Mouse (Mus musculus): Measurements from ENCODE around the gene Cwf19l1. TPM values are rescaled to one million over a fixed set of nuclear protein-coding genes. Genes with fewer than 3 reads are reported as not detected.
"Not testable (repeated sequence)": the region's sequence is repeated elsewhere in the genome, so short reads cannot be mapped to it uniquely, and the experiment has no call there.

The Cwf19l1 gene
- polyA plus RNA-seq, 1 experiment, result 3.5 TPM

DNA sequence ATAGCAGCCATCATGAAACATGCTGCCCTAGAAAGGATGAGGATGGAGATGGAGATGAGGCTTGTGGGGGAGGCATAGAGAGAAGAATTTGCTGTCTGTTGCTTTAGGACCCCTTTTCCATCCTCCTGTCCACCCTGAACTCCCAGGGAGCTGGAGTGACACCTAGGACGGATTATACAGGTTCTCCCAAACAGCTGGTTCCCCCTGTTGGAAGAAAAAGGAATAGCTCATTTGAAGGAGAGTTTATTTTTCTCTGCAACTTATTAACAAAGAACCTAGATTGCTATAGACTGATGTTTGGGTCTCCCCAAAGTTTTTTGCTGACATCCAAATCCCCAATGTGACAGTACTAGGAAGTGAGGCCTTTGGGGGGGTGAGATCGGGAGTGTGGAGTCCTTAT, 12.7 kb upstream of the Cwf19l1 start:
- Histone ChIP-seq H3K4me3 (replicated peaks) (no peak overlapping the region), H3K36me3 (replicated peaks; ENCODE audit: low read length) (peaks cover 13% of the 10 kb centered on the region), H3K9me3 (no peaks in the 10 kb centered on the region), H3K4me1 (peaks cover 35% of the 10 kb centered on the region), H3K27me3 (replicated peaks) (peaks cover 20% of the 10 kb centered on the region)
- TF ChIP-seq FLI1 (IDR thresholded peaks at IDR 0.05; ENCODE audit: low read length), result no peak

DNA sequence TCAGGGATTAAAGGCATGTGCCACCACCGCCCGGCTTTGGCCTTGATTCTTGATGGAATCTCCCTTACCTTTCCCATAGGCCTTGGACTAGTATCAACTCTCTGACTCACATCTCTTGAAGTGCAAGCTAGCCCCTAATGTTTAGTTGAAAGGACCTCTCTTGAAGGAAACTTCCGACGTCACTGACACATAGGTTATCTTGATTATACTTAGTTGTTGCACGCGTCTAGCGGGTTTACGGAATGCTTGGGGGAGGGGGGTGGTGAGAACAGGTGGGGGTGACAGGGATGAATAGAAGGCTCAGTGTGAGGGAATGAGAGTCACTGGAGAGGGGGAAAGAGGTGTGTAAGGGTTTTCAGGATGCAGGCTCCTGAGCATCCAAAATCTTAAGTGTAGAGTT, 11.3 kb upstream of the Cwf19l1 start:
- TF ChIP-seq FLI1 (IDR thresholded peaks at IDR 0.05; ENCODE audit: low read length) (no peak), GATA1 (IDR thresholded peaks at IDR 0.05; ENCODE audit: borderline replicate concordance, low read length) (no peak)
- H3K9me3 ChIP-seq, result no peaks in the 10 kb centered on the region
- H3K27me3 ChIP-seq (replicated peaks), result peaks cover 10% of the 10 kb centered on the region

DNA sequence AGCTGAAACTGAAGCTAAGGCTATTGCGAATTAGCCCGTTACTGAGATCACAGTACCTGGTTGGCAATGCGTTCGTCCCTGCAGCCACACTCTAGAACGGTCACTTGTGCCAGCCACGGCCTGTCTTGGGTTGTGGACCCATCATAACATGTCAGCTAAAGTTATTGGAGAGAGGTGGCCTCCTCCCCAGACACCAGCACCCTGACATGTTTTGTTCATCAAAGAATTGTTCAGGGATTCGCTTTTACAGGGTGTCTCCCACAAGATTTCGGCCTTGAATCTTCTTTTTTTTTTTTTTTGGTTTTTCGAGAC, 10.8 kb upstream of the Cwf19l1 start:
- Histone ChIP-seq H3K4me3 (replicated peaks) (peak overlapping the region; percentile 99), H3K9me3 (no peaks in the 10 kb centered on the region), H3K36me3 (replicated peaks; ENCODE audit: low read length) (peaks cover 31% of the 10 kb centered on the region), H3K4me1 (peaks cover 35% of the 10 kb centered on the region), H3K27me3 (replicated peaks) (peaks cover 9% of the 10 kb centered on the region)
- TF ChIP-seq GATA1 (IDR thresholded peaks at IDR 0.05; ENCODE audit: borderline replicate concordance, low read length), result no peak

More for the DNA sequence above, 11.3 kb upstream of the Cwf19l1 start:
- Histone ChIP-seq H3K36me3 (replicated peaks; ENCODE audit: low read length) (peaks cover 27% of the 10 kb centered on the region), H3K4me1 (peaks cover 35% of the 10 kb centered on the region), H3K4me3 (replicated peaks) (no peak overlapping the region)

DNA sequence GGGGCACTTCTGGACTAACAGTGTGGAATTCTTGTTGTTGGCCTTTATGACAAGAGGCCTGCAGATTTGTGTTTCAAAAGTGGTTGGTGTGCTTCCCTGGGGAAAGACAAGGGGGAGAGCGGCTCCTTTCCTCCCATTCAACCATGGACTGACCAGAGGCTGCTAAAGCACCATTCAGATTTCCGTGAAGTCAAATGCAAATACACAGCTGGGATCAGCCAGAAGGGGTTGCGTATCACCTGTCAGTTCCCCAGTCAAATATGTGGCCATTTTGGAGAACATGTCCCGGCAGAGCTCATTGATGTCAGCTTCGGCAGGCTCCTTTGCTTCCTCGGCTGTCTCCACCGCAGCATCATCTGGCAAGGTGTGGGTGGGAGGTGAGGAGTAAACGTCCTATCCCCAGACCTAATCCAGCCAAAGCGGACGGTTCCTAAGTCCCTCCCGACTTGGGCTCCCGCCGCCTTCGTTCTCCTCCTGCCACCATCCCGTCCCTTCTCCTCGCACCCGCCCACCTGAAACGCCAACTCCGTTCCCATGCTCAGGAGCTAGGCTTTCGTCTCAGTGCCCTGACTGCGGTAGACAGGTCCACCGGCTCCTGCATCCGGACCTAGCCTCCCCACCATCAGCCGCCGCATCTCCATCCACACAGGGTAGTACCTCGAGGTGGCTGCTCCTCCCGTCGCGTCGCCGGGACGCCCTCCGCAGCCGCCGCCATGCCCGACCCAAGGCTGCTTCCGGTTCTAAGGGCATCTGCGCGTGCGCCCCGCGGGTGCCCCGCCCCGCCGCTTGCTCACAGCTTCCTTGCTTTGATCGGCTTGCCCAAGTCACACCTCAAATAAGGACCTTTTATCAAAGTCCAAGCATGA, 10.3 kb upstream of the Cwf19l1 start, which contains the start of gene Bloc1s2:
Gene Bloc1s2 (minus strand): TSS at position 745 of the 866 bp plus-strand sequence.
- no peaks in the 10 kb centered on the region for H3K9me3 ChIP-seq
- peaks cover 35% of the 10 kb centered on the region for H3K4me1 ChIP-seq
- TF ChIP-seq GATA1 (IDR thresholded peaks at IDR 0.05; ENCODE audit: borderline replicate concordance, low read length) (no peak), FLI1 (IDR thresholded peaks at IDR 0.05; ENCODE audit: low read length) (no peak)
- peak within 1 kb of the TSS; percentile 99 for H3K4me3 ChIP-seq (replicated peaks)
- peaks cover 37% of the 10 kb centered on the region for H3K36me3 ChIP-seq (replicated peaks; ENCODE audit: low read length)
- H3K27me3 ChIP-seq (replicated peaks), result peaks cover 7% of the 10 kb centered on the region

DNA sequence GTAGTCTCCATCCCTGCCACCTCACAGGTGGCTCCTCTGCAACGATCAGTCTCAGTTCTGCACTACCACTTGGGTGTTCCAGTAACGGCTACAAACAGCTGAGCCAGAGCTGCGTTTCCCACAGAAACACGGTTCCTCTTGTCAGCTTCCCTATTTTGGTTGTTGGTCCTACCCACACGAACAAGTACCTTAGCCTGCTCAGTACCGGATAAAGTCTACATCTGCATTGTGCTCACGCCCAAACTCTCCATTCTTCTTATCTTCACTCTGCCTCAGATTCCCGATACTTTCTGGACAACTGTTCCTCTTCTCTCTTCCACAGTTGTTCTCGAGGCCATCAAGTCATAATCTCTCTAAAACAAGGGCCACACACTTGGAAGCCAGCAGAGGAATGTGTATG, 8.7 kb upstream of the Cwf19l1 start:
- H3K36me3 ChIP-seq (replicated peaks; ENCODE audit: low read length), result peaks cover 51% of the 10 kb centered on the region
- H3K4me3 ChIP-seq (replicated peaks), result peak overlapping the region; percentile 16
- no peak for TF ChIP-seq GATA1 (IDR thresholded peaks at IDR 0.05; ENCODE audit: borderline replicate concordance, low read length)
- no peak for TF ChIP-seq FLI1 (IDR thresholded peaks at IDR 0.05; ENCODE audit: low read length)
- peaks cover 35% of the 10 kb centered on the region for H3K4me1 ChIP-seq
- H3K27me3 ChIP-seq (replicated peaks), result peaks cover 1% of the 10 kb centered on the region
- H3K9me3 ChIP-seq, result no peaks in the 10 kb centered on the region

DNA sequence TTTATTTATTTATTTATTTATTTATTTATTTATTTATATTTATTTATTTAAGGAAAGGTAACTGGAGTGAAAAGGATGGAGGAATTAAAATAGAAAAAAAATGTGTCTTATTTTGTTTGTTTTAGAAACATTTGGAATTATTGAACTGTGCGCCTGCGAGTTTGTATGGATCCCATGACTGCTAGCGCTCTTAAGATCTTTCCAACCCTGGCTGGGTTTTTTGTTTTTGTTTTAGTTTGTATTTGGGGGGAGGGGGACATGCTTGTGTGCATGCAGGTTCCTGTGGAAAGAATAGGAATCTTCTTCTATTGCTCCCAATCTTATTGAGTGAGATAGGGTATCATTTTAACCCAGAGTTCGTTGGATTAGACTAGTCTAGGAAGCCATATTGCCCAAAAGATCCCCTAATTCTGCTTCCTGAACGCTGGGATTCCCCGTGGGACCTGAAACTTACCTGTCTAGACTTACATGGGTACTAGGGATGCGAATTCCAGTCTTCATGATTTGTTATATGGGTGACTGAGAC, 347 bp upstream of the Cwf19l1 start:
- Histone ChIP-seq H3K4me1 (peaks cover 22% of the 10 kb centered on the region), H3K4me3 (replicated peaks) (peak overlapping the region; percentile 97), H3K27me3 (replicated peaks) (no peaks in the 10 kb centered on the region), H3K9me3 (no peaks in the 10 kb centered on the region), H3K36me3 (replicated peaks; ENCODE audit: low read length) (peaks cover 56% of the 10 kb centered on the region)
- no peak for TF ChIP-seq FLI1 (IDR thresholded peaks at IDR 0.05; ENCODE audit: low read length)
- TF ChIP-seq GATA1 (IDR thresholded peaks at IDR 0.05; ENCODE audit: borderline replicate concordance, low read length), result no peak

DNA sequence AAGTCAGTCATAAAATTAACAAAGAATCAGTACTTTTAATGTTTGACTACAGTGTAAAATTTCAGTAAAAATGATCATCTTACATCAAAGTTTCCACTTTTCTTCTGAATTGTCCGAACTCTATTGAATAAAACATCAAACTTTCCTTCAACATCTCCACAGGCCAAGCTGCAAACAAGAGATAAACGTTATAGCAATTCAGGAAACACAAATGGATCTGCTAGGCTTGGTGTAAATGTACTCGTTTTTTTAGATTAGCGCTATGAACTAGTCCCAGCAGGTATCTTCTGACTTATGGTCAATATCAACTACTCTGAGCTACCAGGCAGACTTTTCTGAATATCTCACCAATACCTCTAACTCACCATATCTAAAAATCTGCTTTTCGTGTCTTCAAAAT, 2.8 kb downstream of the Cwf19l1 start:
- H3K9me3 ChIP-seq, result no peaks in the 10 kb centered on the region
- peaks cover 60% of the 10 kb centered on the region for H3K36me3 ChIP-seq (replicated peaks; ENCODE audit: low read length)
- TF ChIP-seq FLI1 (IDR thresholded peaks at IDR 0.05; ENCODE audit: low read length), result no peak
- no peak for TF ChIP-seq GATA1 (IDR thresholded peaks at IDR 0.05; ENCODE audit: borderline replicate concordance, low read length)
- H3K4me3 ChIP-seq (replicated peaks), result no peak overlapping the region
- peaks cover 32% of the 10 kb centered on the region for H3K4me1 ChIP-seq
- H3K27me3 ChIP-seq (replicated peaks), result no peaks in the 10 kb centered on the region

DNA sequence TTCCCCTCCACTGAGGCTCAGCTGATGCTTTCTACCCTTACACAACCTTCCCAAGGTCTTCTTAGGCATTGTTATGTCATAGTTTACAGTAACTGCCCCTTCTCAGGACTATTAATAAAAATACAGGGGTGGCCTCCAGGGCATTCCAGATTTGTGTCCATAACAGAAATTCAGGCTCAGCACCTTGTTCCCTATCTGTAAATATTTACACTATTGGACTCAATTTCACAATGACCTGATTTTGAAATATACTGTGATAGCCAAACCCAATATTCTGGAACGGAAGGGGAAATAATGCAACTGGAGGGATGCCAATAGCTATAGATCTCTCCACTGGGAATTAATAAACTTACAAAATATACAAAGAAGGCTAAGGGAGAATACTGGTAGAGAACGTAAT, 7.1 kb downstream of the Cwf19l1 start:
- peaks cover 31% of the 10 kb centered on the region for H3K4me1 ChIP-seq
- H3K9me3 ChIP-seq, result no peaks in the 10 kb centered on the region
- no peak overlapping the region for H3K4me3 ChIP-seq (replicated peaks)
- H3K36me3 ChIP-seq (replicated peaks; ENCODE audit: low read length), result peaks cover 98% of the 10 kb centered on the region
- no peak for TF ChIP-seq FLI1 (IDR thresholded peaks at IDR 0.05; ENCODE audit: low read length)
- TF ChIP-seq GATA1 (IDR thresholded peaks at IDR 0.05; ENCODE audit: borderline replicate concordance, low read length), result no peak
- H3K27me3 ChIP-seq (replicated peaks), result no peaks in the 10 kb centered on the region

DNA sequence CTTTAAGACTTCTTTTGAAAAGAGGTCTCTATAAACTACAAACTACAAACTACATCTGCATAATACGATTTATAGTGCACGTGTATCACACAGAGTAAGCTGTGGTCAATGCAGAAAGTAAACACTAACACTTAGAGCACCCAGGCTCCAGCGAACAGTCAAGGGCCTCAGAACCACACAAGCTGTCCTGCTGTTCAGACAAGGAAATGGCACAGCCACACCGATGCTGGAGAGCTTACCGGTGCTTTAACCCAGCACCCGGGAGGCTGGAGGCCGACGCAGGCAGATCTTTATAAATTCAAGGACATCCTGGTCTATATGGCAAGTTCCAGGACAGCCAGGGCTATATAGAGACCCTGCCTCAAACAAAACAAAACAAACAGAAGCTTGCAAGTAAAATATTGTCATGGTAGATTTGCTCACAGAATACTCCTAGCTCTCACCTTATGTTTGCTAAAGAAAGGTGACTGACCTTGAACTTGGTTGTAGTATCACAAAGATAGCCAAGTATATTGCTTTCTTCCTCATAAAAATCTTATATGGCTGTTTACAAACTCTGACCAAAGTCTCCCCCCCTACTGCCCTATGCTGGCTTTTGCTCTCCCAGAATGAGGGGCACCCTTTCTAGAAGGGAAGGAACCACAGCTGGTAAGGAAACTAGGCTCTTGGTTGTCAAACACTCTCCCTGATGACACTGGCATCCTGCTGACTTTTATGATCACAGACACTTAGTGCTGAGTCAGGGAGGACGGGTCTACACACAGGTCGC, 7.8 kb downstream of the Cwf19l1 start:
- H3K4me3 ChIP-seq (replicated peaks), result no peak overlapping the region
- H3K4me1 ChIP-seq, result peaks cover 26% of the 10 kb centered on the region
- peaks cover 99% of the 10 kb centered on the region for H3K36me3 ChIP-seq (replicated peaks; ENCODE audit: low read length)
- TF ChIP-seq GATA1 (IDR thresholded peaks at IDR 0.05; ENCODE audit: borderline replicate concordance, low read length), result no peak
- TF ChIP-seq FLI1 (IDR thresholded peaks at IDR 0.05; ENCODE audit: low read length), result no peak
- H3K9me3 ChIP-seq, result no peaks in the 10 kb centered on the region
- H3K27me3 ChIP-seq (replicated peaks), result no peaks in the 10 kb centered on the region

DNA sequence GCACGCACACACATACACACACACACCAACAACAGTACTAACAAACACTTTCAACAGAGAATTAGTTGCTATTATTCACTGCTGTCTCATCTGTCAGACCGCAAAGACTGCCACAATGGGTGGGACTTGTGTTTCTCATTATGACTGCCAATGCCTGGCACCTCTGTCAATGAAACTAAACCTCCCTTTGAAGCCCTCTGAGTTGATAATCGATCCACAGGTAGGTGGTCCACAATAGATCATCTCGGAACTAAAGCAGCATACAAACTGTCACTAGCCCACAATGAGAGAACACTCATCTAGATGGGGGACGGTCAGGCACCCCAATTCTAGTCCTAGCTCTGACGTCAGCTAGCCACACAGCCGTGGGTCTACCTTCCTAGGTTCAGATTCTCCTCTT, 14.5 kb downstream of the Cwf19l1 start:
- Histone ChIP-seq H3K4me1 (peaks cover 2% of the 10 kb centered on the region; the same call in 1 of the 2 replicates), H3K4me3 (replicated peaks) (no peak overlapping the region), H3K27me3 (replicated peaks) (no peaks in the 10 kb centered on the region), H3K9me3 (no peaks in the 10 kb centered on the region), H3K36me3 (replicated peaks; ENCODE audit: low read length) (peaks cover 96% of the 10 kb centered on the region)
- TF ChIP-seq FLI1 (IDR thresholded peaks at IDR 0.05; ENCODE audit: low read length) (no peak), GATA1 (IDR thresholded peaks at IDR 0.05; ENCODE audit: borderline replicate concordance, low read length) (no peak)

DNA sequence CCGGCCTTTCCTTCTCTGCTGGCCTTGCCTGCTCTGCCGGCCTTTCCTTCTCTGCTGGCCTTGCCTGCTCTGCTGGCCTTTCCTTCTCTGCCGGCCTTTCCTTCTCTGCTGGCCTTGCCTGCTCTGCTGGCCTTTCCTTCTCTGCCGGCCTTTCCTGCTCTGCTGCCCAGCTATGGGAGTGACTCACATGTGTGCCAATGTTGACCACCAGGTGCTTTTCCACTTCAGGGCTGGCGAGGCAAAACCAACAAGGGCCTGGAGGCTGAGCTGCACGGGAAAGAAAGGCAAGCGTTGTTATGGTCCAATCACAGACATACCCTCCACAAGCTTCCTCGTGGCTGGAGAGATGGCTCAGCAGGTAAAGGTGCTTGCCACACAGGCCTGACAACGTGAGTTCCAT, 15.0 kb downstream of the Cwf19l1 start:
- H3K4me3 ChIP-seq (replicated peaks); H3K4me1 ChIP-seq; H3K9me3 ChIP-seq; H3K27me3 ChIP-seq (replicated peaks): not testable (repeated sequence)
- peaks cover 96% of the 10 kb centered on the region for H3K36me3 ChIP-seq (replicated peaks; ENCODE audit: low read length)
